Mouse (Mus musculus): ENCODE measurements around the gene Cacna1d.

The Cacna1d gene

DNA sequence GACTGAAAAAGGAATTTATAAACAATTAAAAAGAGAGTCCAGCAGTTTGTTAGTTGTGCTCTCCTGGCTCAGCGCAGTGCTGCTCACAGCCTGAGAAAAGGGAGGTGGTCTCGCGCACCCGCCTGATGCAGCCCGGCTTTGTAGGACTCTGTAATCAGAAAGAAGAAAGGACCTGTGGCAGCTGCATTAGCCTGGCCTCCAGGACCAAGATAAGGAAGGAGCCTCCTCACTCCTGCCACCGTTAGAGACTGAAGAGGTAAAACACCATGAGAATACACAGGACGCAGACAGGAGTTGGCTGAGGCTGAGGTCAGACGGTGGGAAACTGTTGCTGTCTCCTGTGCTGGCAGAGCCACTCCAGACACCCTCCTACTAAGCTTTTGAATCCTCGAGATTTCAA lies at the start of gene Cacna1d:
TSS of gene Cacna1d (minus strand) at position 114 of the 400 bp plus-strand sequence.
- no peak for DNase-seq (ENCODE audit: low read depth, low spot score)

- no peak for DNase-seq (ENCODE audit: low read depth, low spot score)
These were observed 42.7 kb upstream of the Cacna1d start for GRCm38 (mm10) chr14:30533780-30534450.

DNA sequence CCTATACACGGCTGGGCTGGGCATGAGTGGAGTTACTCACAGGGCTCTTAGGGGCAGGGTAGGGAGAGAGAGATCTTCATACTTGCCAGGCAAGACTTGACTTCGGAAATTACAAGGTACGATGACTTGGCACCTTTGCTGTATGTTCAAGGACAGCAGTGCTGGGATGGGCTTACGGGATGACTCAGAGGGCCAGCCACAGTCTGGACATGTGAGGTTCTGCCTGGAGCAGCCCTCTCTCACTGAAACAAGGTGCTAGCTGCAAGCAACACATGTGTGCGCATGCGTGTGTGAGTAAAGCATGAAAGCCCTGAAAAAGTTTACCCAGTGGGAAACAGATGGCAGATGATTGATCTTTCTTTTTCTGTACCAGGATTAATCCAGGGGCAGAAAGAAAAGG lies 40.6 kb upstream of the Cacna1d start:
- DNase-seq (ENCODE audit: low read depth, low spot score), result no peak

DNA sequence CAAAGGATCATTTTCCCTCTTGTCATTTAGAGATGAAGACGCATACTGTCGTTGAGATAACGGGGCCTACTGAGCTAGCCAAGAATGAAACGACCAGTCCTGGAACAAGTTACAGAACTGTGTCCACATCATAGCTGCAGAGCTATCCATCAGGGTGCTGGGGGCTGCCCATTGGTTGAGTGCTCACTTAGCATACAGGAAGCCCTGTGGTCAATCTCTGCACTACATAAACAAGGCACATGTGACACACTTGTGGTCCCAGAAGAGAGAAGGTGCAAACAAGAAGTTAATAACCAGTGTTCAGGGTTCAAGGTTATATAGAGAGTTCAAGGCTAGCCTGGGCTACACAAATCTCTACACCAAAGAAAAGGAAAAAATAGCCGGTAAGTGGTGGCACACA lies 40.2 kb upstream of the Cacna1d start:
- no peak for DNase-seq (ENCODE audit: low read depth, low spot score)

DNA sequence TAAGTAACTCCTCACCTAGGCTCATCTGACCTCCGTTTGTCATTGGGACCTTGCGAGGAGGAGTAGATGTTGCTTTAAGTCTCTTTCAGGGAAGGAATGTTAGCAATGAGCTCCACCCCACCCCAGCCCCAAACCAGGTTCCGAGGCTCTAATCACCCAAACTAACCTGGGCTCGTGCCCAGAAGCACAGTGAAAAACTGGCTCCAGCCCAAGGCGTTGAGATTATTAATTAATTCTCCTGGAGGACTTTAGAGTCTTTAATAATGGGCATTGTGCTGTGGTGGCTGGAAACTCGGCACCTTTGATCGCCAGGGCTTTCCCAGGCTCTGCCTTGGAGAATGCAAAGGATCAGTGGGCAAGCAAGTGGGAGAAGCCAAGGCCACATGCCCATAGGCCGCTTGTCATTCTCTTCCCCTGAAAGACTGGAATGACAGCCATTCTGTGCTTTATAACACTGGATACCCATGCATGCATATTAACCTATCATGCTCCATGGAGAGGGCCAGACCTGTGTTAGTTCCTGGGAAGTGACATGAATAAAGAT lies 39.5 kb upstream of the Cacna1d start:
- DNase-seq (ENCODE audit: low read depth, low spot score), result no peak

DNA sequence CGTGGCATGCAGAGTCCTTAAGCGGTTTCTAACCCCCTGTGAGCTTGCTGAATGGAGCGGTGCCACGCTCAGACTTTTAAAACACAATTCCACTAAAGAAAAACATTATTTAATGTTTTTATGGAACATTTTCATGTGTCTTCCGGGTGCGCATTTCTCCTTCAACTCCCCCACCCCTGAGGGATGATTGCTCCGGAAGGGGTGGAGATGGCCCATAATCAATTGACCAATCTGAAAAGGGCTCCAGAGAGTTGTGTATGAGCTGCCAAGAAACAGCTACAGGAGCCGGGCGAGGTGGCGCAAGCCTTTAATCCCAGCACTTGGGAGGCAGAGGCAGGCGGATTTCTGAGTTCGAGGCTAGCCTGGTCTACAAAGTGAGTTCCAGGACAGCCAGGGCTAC lies 38.2 kb upstream of the Cacna1d start:
- DNase-seq (ENCODE audit: low read depth, low spot score), result no peak

DNA sequence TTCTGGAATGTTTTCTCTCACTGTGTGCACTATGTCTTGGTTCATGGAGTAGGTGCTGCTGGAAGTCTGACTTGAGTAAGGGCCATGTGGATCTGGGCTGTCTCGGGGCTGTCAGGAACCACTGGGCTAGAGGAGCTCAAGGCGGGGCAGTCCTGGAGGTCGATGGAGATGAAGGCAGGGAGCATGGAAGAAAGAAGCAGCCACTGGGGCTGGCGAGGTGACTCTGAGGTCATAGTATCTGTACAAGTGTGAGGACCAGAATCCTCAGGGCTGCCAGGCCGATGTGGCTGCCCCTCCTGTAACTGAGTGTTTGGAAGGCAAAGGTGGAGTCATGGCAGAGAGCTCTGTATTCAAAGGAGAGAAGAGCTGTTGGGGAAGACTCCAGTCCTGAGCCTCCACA lies 37.7 kb upstream of the Cacna1d start:
- DNase-seq (ENCODE audit: low read depth, low spot score), result no peak

GRCm38 (mm10) chr14:30528392-30528791 lies 37.1 kb upstream of the Cacna1d start:
- DNase-seq (ENCODE audit: low read depth, low spot score), result no peak

DNA sequence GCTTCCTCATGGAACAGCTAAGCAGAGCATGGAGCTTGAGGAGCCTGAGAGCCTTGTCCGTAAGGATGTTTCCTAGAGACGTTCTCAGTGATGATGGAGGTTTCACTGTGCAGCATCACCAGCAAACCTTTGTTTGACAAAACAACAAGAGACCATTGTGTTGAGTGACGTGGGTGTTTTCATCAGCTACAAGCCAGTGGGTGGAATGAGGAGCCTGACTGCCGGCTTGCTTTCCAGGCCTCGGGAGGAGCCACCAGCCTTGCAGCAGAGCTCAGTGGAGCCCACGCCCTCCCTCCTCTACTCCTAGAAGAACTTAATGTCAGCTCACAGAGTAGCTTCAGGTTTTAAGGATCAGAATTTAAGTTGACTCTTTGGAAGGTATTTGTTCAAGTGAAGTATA lies 32.1 kb upstream of the Cacna1d start:
- no peak for DNase-seq (ENCODE audit: low read depth, low spot score)

- DNase-seq (ENCODE audit: low read depth, low spot score), result no peak
These were observed 28.1 kb upstream of the Cacna1d start for GRCm38 (mm10) chr14:30519323-30519722.

- DNase-seq (ENCODE audit: low read depth, low spot score), result peak; percentile 21
These were observed 24.9 kb upstream of the Cacna1d start for GRCm38 (mm10) chr14:30515931-30516723.

- no peak for DNase-seq (ENCODE audit: low read depth, low spot score)
These were observed 21.6 kb upstream of the Cacna1d start for GRCm38 (mm10) chr14:30512896-30513295.

- no peak for DNase-seq (ENCODE audit: low read depth, low spot score)
These were observed 19.0 kb upstream of the Cacna1d start for GRCm38 (mm10) chr14:30510214-30510763.

GRCm38 (mm10) chr14:30504990-30505389 lies 13.7 kb upstream of the Cacna1d start:
- DNase-seq (ENCODE audit: low read depth, low spot score), result no peak

GRCm38 (mm10) chr14:30498202-30498601 lies 6.9 kb upstream of the Cacna1d start:
- DNase-seq (ENCODE audit: low read depth, low spot score), result no peak

- no peak for DNase-seq (ENCODE audit: low read depth, low spot score)
These were observed 3.7 kb upstream of the Cacna1d start for GRCm38 (mm10) chr14:30494998-30495397.

GRCm38 (mm10) chr14:30493276-30493675 lies 2.0 kb upstream of the Cacna1d start:
- no peak for DNase-seq (ENCODE audit: low read depth, low spot score)

GRCm38 (mm10) chr14:30479361-30479948 lies 11.8 kb downstream of the Cacna1d start, which contains the start of gene Dcp1a:
TSS of gene Dcp1a (plus strand) at chr14:30479535.
- peak; percentile 98 for DNase-seq (ENCODE audit: low read depth, low spot score)

DNA sequence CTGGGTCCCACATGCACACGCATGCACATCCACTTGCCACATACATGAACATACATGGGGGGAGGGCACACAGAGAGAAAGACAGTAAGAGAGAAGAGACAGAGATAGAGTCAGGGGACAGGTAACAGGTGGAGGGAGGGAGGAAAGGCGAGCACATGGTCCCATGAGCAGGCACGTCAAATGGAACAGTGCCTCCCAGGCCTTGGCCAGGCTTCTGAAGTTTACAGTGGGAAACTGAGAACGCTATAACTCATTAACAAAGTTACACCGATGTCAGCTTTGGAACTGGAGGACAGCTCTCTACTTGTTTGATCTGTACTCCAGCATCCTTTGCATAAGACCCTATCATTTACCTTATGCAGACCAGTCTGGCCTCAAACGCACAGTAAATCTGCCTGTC lies 16.8 kb downstream of the Cacna1d start:
- DNase-seq (ENCODE audit: low read depth, low spot score), result no peak

DNA sequence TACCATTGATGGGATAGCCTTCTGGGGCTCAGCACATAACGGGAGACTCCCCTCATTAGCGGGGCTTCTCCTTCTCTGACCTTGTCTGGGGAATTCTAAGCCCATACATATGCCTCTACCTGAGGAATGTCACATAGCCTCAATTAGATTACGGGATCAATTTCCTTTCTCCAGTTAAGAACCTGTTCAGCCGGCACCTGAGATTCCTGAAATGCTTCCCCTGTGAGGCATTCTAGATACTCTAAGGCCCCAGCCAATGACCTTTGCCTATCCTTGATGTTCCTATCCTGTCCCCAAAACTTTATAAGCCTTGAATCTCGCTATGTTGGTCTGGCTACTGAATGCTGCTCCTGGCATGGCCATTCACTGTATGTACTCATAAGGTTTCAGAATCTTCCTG lies 17.6 kb downstream of the Cacna1d start:
- no peak for DNase-seq (ENCODE audit: low read depth, low spot score)

GRCm38 (mm10) chr14:30463312-30463711 lies 27.9 kb downstream of the Cacna1d start:
- no peak for DNase-seq (ENCODE audit: low read depth, low spot score)

DNA sequence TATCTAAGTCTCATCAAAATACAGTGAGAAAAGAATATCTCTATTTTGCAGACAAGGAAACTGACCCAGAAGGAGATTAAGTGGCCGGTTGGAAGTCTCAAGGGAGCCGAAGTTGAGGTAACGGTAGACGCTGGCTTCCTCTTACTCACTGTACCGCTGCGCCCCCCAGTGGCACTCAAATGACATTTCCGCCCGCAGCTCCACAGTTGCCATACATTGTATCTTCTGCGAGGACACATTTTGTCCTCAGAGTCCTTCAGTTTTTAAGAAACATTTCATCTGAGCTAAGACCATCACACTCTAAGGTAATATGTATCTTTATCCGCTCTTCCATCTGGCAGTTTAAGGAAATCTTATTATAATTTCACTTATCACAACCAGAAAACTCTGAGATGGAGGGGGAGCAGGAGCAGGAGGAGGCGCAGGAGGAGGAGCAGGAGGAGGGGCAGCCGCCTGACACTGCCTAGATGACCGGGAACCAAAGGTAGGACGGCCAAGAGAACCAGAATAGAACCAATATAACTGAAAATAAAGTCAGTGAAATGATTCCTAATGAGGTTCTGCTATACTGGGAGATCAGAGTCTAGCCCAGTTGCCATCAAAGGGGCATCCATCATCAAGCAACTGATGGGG lies 31.2 kb downstream of the Cacna1d start:
- DNase-seq (ENCODE audit: low read depth, low spot score), result peak; percentile 90
